Mouse (Mus musculus) ES-Bruce4 (cell line): Measurements from ENCODE around the gene Sh3gl3.

Experiments
- CTCF ChIP-seq: IDR thresholded peaks from one replicate; pipeline ENCODE4 v1.8.1; 2011; ENCODE audit warnings: low read depth, low read length
- POLR2A ChIP-seq: IDR thresholded peaks from one replicate; pipeline ENCODE4 v1.8.1; 2011; ENCODE audit warnings: low read length; ENCODE audit not compliant: insufficient read depth

- TF ChIP-seq CTCF: no peak
- no peak for TF ChIP-seq POLR2A
These were observed 33.1 kb downstream of the Sh3gl3 start for GRCm38 (mm10) chr7:82206787-82207186.
